Mouse (Mus musculus): Measurements from ENCODE around the gene Furin. TPM values are rescaled to one million over a fixed set of nuclear protein-coding genes. Genes with fewer than 3 reads are reported as not detected.

Gene Furin
- total and polyA plus RNA-seq, 3 experiments = 13.7 to 32.3 TPM; not detected in 1

DNA sequence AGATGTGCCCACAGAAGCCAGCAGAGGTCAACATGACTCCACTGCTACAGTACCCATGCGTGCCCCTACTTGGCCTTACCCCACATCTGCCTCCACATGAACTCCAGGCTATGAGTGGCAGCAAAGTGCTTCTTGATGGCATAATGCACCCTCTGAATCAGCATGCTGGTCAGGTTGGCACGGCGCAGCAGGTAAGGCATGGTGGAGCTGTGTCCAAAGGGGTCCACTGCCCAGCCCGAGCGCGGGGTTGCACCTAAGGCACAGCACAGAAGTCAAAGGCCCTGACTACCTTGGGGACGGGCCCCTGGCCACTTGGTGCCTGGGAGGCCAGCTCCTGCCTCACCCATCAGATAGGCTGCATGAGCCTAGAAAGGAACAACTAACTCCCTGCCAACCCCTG is 38.0 kb downstream of the Furin start:
- TF ChIP-seq MEF2A (IDR thresholded peaks at IDR 0.05; ENCODE audit: extremely low read depth, insufficient replicate concordance, low read depth, low read length, poor library complexity, severe bottlenecking) (no peak), TBP (IDR thresholded peaks at IDR 0.05; ENCODE audit: low read depth, low read length) (no peak), E2F4 (IDR thresholded peaks at IDR 0.05; ENCODE audit: borderline replicate concordance, low read depth, low read length) (no peak), HCFC1 (IDR thresholded peaks at IDR 0.05; ENCODE audit: low read depth, low read length) (no peak), CHD1 (IDR thresholded peaks at IDR 0.05; ENCODE audit: low read depth, low read length) (no peak), NRF1 (IDR thresholded peaks at IDR 0.05; ENCODE audit: insufficient read depth, low read depth, low read length, poor library complexity, severe bottlenecking) (no peak), BHLHE40 (IDR thresholded peaks at IDR 0.05; ENCODE audit: borderline replicate concordance, low read depth, low read length) (no peak), USF1 (IDR thresholded peaks at IDR 0.05; ENCODE audit: low read depth, low read length) (no peak), CTCF (IDR thresholded peaks at IDR 0.05 in 2 of 3, conservative IDR thresholded peaks at IDR 0.05 in 1 of 3; ENCODE audit: control insufficient read depth in 1 of 3, insufficient read depth in 1 of 3, low read depth in 2 of 3, low read length in 3 of 3, poor library complexity in 1 of 3, severe bottlenecking in 1 of 3) (no peak), ZC3H11A (IDR thresholded peaks at IDR 0.05; ENCODE audit: low read depth, low read length) (no peak), POLR2AphosphoS2 (IDR thresholded peaks at IDR 0.05; ENCODE audit: low read length) (no peak), MYC (IDR thresholded peaks at IDR 0.05; ENCODE audit: low read depth, low read length) (no peak), EP300 (IDR thresholded peaks at IDR 0.05; ENCODE audit: low read depth in 1 of 2, low read length in 2 of 2) (no peak), TCF12 (IDR thresholded peaks at IDR 0.05; ENCODE audit: low read depth, low read length) (no peak), ELF1 (IDR thresholded peaks at IDR 0.05; ENCODE audit: low read depth, low read length) (no peak), JUND (IDR thresholded peaks at IDR 0.05; ENCODE audit: low read depth, low read length) (no peak), RAD21 (IDR thresholded peaks at IDR 0.05; ENCODE audit: low read depth, low read length) (no peak), MAZ (IDR thresholded peaks at IDR 0.05; ENCODE audit: low read depth, low read length) (no peak)
- Histone ChIP-seq H3K79me2 (ENCODE audit: control insufficient read depth, insufficient read depth, low read length, poor library complexity) (peaks cover 3% of the 10 kb centered on the region; the same call in 1 of the 2 replicates), H3K27me3 (ENCODE audit: control insufficient read depth in 1 of 2, insufficient read depth in 2 of 2, low read length in 2 of 2) (no peaks in the 10 kb centered on the region), H3K4me1 (ENCODE audit: control insufficient read depth in 1 of 2, insufficient read depth in 2 of 2, low read length in 2 of 2) (peaks cover 0 to 19% of the 10 kb centered on the region in 2 experiments; a peak in 2 of 4 replicates), H3K4me3 (ENCODE audit: control insufficient read depth in 1 of 2, insufficient read depth in 1 of 2, low read depth in 2 of 2, low read length in 2 of 2) (no peak overlapping the region), H3K9me3 (replicated peaks; ENCODE audit: insufficient read depth, low read length) (no peaks in the 10 kb centered on the region), H3K9ac (ENCODE audit: control insufficient read depth, low read depth, low read length, poor library complexity, severe bottlenecking) (no peak overlapping the region), H3K36me3 (ENCODE audit: control insufficient read depth in 1 of 2, insufficient read depth in 2 of 2, low read length in 2 of 2) (peaks cover 0 to 7% of the 10 kb centered on the region in 2 experiments; a peak in 2 of 4 replicates), H3K27ac (ENCODE audit: control insufficient read depth, low read depth, low read length) (no peak overlapping the region)
- no peak for DNase-seq (ENCODE audit: low read depth, low spot score)

DNA sequence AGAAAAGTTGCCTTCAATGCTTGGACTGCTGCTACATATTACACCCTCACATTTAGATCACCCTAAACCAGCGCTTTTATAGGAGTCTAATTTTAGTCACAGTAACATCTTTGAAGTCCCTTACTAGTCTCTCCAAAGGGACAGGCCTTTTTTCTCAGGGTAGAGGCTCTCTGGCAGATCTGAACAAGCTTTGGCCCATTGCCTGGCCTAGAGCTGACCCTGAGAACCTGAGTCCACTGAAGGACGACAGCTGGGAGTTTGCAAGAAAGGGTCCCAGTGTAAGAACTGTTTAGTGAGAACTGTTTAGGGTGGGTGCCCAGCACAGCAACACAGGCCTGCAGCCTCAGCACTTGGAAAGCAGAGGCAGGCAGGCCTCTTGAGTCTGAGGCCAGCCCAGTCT is 39.5 kb downstream of the Furin start:
- peaks cover 0 to 16% of the 10 kb centered on the region in 2 experiments; a peak in 2 of 4 replicates for H3K4me1 ChIP-seq (ENCODE audit: control insufficient read depth in 1 of 2, insufficient read depth in 2 of 2, low read length in 2 of 2)
- H3K27ac ChIP-seq (ENCODE audit: control insufficient read depth, low read depth, low read length) = no peak overlapping the region
- H3K79me2 ChIP-seq (ENCODE audit: control insufficient read depth, insufficient read depth, low read length, poor library complexity) = no peaks in the 10 kb centered on the region; the same call in 1 of the 2 replicates
- H3K4me3 ChIP-seq (ENCODE audit: control insufficient read depth in 1 of 2, insufficient read depth in 1 of 2, low read depth in 2 of 2, low read length in 2 of 2) = no peak overlapping the region
- DNase-seq (ENCODE audit: low read depth, low spot score) = no peak
- H3K27me3 ChIP-seq (ENCODE audit: control insufficient read depth in 1 of 2, insufficient read depth in 2 of 2, low read length in 2 of 2) = no peaks in the 10 kb centered on the region
- no peaks in the 10 kb centered on the region for H3K9me3 ChIP-seq (replicated peaks; ENCODE audit: insufficient read depth, low read length)
- peaks cover 2 to 3% of the 10 kb centered on the region in 2 experiments; a peak in 3 of 4 replicates for H3K36me3 ChIP-seq (ENCODE audit: control insufficient read depth in 1 of 2, insufficient read depth in 2 of 2, low read length in 2 of 2)
- TF ChIP-seq ZNF384 (IDR thresholded peaks at IDR 0.05; ENCODE audit: low read depth, low read length) (no peak), CTCF (IDR thresholded peaks at IDR 0.05 in 2 of 3, conservative IDR thresholded peaks at IDR 0.05 in 1 of 3; ENCODE audit: control insufficient read depth in 1 of 3, insufficient read depth in 1 of 3, low read depth in 2 of 3, low read length in 3 of 3, poor library complexity in 1 of 3, severe bottlenecking in 1 of 3) (no peak), MAZ (IDR thresholded peaks at IDR 0.05; ENCODE audit: low read depth, low read length) (no peak), GATA1 (IDR thresholded peaks at IDR 0.05; ENCODE audit: low read depth, low read length) (no peak), USF1 (IDR thresholded peaks at IDR 0.05; ENCODE audit: low read depth, low read length) (no peak), ETS1 (IDR thresholded peaks at IDR 0.05; ENCODE audit: low read depth, low read length) (no peak), CHD1 (IDR thresholded peaks at IDR 0.05; ENCODE audit: low read depth, low read length) (no peak), NRF1 (IDR thresholded peaks at IDR 0.05; ENCODE audit: insufficient read depth, low read depth, low read length, poor library complexity, severe bottlenecking) (no peak), POLR2AphosphoS5 (IDR thresholded peaks at IDR 0.05; ENCODE audit: borderline replicate concordance, low read depth, low read length) (no peak), MEF2A (IDR thresholded peaks at IDR 0.05; ENCODE audit: extremely low read depth, insufficient replicate concordance, low read depth, low read length, poor library complexity, severe bottlenecking) (no peak)
- H3K9ac ChIP-seq (ENCODE audit: control insufficient read depth, low read depth, low read length, poor library complexity, severe bottlenecking) = no peak overlapping the region

Measured in MEL (cell line).